Mouse (Mus musculus) urinary bladder, postnatal 36 days (tissue): ENCODE measurements around the gene Rad50.

Source experiments
- DNase-seq, 2 experiments: peaks; one replicate each; pipeline ENCODE4 v3.0.0; 2022; ENCODE audit warnings: low spot score in 2 of 2, mixed read lengths in 1 of 2

Rad50 gene

DNA sequence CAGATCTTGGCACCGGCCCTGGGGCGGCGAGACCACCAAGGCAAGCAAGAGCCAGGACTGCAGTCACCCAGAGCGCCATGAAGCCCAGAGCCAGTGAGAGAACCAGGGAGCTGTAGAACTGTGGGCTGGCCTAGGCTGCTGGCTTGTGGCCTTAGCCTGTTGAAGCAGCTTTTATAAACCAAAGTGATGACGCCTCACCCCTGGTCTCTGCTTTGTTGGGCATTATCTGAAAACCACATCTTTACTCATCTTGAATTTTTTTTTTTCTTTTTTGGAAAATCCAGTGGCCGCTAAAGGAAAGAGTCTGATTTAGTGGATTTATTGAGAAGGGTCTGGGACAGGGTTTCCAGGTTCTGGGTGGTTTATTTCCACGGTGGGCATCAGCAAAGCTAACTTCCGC, 72.6 kb downstream of the Rad50 start, which contains the start of gene Il13:
Il13 (minus strand) TSS at position 147 of the 400 bp plus-strand sequence.
- no peak for DNase-seq

DNA sequence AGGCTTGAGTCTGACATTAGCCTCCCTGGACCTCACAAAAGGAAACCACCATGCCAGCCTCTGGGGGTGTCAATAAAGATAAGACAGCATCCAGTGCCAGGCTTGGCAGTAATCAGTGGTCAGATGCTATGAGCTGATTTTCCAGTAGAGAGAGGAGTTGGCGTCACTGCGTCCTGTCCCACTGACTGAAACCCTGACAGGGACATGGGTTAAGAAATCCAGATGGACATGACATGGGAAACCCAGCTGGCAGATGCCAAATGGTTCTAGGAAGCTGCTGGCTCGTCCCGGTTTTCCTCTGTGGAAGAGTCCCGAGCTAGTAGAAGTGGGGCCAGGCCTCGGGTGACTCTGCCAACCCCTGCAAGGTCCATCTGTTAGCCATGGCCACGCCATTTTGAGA, 73.5 kb downstream of the Rad50 start:
- DNase-seq: no peak

DNA sequence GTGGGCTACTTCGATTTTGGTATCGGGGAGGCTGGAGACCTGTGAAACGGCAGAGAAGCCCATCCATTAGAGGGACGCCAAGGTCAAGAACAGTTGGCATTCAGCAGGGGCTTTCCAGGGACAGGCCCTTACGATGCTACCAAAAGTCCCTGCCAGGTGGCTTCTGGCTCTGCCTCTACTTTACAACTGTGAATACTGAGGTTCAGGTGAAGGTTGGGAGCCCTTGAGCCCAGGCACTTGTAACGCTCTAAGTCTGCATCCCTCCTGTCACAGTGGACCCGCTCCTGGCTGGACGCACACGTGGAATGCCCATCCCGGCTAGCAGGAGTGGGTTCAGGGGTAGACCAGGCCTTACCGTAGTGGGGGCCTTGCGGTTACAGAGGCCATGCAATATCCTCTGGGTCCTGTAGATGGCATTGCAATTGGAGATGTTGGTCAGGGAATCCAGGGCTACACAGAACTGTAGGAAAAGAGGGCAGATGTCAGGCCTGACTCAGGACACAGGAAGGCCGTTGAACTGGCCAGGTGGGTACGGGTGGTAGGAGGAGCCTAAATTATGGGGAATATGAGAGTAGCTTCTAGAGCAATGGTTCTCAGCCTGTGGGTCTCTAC, 74.9 kb downstream of the Rad50 start:
- no peak for DNase-seq

DNA sequence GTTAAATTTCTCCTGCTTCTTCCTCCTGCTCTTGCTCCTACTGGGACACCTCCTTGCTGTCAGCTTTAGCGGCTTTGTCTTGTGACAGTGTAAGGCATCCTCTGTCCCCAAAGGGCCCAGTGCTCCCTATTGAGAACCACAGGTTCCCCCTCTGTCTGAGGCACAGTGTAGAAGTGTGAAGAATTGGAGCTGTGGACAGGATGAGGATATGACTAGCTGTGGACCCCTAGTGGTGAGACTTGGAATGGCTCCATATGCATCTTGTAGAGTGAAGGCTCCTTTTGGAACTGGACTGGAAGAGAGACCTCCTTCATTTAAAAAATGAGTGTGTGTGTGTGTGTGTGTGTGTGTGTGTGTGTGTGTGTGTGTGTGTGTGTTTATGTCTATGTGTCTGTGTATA, 79.3 kb downstream of the Rad50 start:
- peak; percentile 48 to 68 for DNase-seq

DNA sequence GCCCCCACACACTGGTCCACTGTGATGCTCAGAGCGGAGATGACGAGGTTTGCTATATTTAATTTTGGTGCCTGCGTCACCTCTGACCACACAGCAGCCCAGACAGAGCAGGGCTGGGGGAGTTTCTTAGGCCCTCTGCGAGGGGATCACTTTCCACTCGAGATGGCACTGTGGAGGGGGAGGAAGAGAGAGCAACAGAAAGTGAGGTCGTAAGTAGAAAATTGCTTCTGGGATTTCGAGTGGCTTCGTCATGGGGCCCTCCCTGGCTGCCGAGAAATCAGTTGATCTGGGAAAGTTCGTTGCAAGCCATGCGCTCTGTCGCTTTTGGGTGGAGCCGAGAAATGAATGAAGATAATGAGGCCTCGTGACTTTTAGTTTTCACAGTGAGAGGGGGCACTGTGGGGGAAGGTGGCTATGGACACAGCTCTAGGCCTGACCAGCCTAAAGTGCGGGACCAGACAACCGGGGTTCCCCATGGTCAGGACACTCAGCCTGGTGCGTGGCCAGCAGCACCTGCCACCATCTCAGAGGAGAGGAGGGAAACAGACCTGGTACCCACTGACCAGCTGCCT, 80.2 kb downstream of the Rad50 start:
- no peak for DNase-seq

DNA sequence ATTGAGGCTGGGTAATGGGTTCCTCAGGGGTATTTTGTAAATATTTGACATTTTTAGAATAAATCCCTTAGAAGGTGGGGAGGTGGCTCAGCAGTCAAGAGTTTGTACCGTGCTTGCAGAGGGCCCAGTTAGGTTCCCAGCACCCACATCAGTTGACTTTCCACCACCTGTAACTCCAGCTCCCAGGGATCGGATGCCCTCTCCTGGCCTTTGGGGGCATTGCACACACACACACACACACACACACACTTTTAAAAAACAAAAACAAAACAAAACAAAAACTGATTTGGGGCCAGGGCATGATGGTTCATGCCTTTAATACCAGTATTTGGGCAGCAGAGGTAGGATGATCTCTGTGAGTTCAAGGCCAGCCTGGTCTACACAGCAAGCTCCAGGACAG, 83.0 kb downstream of the Rad50 start:
- no peak for DNase-seq

DNA sequence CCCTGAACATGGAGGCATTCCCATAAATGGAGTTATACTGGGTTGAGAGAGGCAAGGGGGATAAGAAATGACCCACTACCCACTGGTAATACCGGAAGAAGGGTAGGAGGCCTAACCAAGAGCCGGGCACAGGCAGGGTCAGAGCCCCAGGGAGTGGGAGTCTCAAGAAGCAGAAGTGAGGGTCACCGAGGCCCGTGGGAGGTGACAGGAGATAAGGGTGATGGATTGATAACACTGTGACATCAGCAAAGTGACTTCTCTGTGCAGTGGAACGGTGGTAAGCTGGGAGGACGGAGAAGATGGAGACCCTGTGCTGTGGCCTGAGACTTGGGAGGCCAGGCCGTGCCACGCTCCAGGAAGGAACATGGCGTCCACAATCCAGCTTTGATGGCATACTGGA, 83.5 kb downstream of the Rad50 start:
- no peak for DNase-seq

DNA sequence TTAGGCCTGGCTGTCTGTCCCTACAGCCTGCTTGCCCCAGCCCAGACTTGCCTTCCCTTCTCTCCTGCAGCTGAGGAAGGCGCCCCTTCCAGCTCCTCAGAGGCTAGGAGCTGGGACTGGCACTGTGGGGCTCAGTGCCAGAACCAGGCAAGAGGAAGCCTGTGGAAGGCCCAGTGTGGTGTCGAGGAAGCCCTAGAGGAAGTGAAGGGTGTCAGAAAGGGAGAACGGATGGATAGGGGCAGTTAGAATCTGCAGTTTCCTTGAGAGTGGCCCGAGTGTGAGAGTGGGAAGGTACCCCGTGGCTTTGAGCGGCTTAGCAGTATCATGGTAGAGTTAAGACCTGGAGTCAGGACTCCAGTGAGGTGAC, 84.7 kb downstream of the Rad50 start:
- DNase-seq: no peak

DNA sequence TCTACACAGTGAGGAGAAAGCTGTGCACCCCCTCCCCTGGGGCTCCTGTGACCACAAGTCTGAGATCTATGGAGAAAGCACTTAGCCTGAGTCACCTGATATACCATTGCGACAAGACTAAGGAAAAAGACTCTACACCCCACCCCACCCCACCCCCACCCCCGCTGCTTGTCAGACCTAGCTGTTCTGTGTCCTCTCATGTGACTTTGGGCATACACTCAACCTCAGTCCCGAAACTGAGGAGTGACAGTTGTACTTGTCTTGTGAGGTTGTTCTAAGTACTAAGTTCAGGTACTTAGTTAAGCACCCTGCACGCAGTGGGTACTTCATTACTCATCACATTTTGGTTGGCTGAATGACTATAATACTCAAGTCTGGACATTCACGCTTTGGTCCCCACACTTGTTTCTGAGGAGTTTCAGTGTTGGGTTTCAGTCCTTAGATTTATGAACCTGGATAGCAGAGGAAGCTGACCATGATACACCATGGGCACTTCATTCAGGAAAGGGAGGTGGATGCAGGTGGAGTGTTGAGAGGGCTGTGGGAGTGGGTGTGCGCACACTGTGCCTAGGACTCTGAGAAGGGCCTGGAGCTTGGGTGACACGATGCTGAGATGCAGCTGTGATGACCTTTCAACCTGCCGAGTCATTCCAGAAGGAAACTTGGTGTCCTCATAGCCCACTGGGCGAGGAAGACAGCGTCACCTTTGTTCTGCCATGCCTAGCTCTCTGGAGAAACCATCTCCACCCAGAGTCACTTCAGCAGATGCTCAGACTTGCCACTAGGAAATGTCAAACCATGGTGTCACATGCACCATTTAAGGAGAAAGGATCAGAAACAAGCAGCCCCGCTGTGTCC, 85.3 kb downstream of the Rad50 start:
- no peak for DNase-seq

DNA sequence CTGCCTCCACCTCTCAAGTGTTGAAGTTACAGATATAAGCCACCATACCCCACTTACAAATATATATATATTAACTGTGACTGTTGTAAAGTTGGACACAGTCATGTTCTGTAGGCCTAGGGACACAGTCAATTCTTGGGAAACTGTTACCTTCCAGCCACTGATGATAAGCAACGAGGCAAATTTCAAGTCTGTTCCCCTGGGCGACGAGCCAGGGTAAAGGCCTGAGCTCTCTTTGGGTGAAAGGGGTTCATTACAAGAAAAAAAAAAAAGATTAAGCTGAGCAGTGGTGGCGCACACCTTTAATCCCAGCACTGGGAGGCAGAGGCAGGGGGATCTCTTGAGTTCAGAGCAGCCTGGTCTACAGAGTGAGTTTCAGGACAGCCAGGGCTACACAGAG, 87.0 kb downstream of the Rad50 start:
- DNase-seq: no peak

DNA sequence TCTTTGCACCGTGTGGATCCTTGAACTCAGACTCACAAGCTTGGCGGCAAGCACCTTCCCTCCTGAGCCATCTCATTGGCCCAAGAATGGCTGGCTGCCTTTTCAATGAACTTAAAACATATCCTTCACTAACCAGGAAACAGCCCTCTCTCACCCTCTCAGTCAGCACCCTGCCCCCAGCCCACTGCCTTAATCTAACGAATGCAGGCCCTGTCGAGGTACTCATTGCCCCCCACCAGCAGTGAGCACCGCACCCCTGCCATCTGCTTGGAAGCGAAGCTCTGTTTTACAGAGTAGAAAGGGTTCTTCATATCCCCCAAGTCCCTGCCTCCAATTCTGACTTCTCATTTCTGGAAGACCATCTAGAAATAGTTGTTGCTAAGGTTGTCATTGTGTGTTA, 87.7 kb downstream of the Rad50 start:
- no peak for DNase-seq

DNA sequence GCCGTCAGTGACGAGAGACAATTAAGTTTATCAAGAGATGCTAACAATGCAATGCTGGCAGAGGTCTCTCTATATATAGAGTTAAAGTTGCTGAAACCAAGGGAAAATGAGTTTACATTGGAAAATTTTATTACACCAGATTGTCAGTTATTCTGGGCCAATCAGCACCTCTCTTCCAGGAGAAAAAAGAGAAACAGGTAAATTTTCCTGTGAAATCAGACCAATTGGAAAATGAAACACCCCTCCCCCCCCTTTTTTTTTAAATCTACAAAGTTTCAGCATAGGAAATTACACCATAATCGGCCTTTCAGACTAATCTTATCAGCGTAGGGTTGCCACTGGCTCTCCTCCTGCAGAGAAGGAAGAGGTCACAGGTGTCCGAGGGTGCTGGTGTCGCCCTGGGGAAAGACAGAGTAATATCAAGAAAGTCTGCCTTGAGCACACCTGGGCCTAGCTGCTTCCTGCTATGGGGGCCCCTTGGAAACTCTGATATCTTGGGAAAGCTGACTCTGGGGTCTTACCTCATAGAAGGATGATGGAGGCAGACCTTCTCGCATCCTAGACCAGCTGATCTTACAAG, 88.4 kb downstream of the Rad50 start, which contains the start of gene Il4:
Il4 (minus strand) TSS at position 51 of the 580 bp plus-strand sequence.
- no peak for DNase-seq

DNA sequence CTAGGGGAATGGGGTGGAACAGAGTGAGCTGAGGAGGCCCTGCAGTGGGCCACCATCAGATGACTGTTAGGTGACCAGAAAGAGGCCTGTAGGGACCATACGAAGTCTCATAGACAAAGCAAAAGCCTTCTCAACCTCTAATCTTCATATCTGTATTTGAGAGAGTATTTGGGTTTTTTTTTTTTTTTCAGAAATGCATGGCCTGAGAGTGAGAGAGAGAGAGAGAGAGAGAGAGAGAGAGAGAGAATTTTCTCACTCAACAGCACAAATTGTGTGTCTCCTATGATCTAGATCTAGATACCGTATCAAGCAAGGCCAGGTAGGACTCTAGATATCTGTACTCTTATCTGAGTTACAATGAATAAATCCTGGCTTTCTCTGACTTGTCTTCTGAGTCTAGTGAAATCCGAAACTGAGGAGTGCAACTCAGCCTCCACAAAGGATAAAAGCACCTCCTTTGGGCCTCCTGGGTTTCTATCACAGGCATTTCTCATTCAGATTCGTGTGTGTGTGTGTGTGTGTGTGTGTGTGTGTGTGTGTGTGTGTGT, 89.5 kb downstream of the Rad50 start:
- DNase-seq: no peak

DNA sequence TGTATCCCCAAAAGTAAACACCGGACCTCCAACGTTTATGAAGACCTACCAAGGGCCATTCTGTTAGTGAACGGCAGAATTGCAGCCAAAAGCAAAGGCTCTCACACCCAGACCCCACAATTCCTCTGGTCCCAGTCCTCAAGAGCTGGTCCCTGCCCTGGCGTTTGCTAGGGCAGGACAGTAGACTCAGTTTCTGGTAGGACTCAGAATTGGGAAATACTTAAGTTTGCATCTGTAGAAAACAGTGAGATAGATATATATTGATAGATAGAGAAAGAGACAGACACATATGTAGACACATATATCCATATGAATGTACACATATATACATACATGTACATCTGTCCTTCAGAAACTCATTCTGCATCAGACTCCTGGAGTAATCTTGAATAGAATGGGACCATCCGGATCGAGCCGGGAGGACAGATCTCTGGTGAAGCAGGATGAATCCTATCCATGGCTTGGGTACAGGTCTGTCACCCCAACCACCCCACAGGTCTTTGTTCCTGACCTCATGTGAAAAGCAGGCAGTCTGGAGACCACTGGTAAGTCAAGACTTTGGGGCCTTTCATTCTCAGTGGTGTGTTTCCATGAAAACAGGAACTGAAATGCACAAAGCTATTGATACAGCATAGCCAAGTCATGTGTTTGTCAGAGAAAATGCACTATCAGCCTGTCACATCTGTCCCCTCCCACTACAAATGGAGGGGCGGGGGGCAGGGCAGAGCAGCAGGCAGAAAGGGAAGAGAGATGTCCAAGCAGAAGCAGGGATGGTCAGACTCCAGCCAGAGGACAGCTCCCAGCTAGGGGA, 90.2 kb downstream of the Rad50 start:
- DNase-seq: no peak

DNA sequence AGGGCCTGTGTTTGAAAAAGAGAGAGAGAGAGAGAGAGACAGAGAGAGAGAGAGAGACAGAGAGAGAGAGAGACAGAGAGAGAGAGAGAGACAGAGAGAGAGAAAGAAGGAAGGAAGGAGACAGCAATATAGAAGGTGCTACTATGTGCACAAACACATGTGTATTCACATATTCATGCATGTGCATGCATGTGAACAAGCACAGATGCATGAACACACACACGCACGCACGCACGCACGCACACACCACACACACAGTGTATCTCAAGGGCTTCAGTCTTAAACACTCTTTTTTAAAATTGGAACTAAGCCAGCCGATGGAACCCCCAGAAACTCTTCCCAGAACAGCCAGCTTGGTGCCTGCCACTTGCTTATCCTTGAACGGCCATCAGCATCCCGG, 91.5 kb downstream of the Rad50 start:
- no peak for DNase-seq

DNA sequence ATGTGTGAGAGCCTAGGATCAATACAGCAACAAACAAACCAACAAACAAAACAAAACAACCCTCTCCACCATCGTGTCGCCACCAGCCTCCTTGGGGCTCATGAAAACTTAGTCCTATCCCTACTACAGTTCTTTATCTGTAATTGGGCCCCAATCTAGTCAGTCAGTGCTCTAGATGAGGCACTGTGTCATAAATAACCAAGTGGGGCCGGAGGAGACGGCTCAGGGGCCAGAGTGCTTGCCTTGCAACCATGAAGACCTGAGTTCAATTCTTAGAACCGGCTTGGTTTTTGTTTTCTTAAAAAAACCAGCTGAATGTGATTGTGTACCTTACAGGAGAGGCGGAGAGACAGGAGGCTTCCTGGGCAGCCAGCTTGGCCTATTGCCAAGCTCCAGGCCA, 91.9 kb downstream of the Rad50 start:
- no peak for DNase-seq

DNA sequence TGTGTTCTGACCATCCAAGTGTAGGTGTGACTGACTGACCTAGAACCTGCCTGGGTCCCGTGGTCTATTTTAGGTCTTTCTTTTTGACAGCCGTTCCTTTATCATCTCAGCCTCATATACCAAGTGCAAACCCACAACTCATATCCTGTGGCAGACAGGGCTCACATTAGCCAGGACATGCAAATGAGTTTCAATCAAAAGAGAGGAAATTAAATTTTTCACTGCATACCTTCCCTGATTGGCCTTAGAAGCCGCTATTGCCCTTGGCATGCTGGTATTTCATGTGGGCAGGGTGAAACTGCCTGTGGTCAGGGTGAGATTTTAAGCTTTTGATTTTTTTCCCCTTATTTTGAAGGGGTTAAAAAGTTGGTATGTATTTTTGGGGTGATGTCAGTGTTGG, 97.4 kb downstream of the Rad50 start:
- no peak for DNase-seq

DNA sequence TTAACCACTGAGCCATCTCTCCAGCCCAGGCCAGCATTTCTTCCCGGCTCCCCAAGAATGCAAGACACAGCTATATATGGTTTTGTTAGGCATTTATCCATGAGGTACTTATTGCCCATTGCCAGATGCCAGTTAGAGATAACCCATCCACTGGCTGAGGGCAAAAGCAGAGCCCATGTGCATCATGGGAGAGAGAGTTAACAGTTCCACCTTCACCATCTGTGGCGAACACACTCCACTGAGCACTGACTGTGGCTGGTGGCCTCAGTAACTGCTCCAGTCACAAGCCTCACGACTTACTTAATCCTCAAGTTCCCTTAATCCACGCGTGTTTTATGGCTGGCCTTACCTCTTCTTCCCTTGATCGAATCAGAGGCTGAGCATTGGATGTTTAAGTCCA, 97.9 kb downstream of the Rad50 start:
- DNase-seq: no peak

DNA sequence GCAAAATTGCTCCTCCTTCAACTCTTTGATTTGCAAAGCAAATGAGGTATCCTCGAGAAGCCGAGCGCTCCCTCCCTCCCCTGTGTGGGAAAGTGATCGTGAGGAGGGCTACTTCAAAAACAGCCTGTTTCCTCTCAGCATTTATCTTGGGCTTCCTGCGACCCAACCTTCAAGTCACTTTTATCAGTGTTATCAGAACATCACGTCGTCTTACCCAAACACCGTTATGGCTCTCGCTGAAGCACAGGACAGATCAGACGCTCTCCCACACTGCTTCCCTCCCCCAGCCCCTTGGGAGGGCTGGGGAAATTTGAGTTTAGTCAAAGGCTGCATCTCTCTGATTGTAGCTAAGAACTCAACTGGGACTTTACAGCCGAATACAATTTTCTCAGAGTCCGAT, 101.5 kb downstream of the Rad50 start:
- DNase-seq: no peak

DNA sequence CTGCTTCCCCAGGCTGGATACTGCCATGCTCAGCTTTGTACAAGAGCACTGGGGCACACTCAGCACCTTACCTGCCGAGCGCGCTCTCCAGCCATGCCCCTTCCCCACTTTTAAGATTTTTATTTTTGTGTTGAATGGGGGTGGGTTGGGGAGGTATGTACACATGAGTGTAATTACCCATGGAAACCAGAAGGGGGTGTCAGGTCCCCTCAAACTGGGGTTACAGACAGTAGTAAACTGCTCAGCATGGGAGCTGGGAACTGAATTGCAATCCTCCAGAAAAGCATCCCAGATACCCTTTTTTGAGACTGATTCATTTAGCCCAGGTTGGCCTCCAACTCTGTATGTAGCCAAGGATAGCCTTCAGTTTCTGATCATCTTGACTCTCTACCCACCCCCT, 102.1 kb downstream of the Rad50 start:
- DNase-seq: no peak
